Mouse (Mus musculus) ES-E14 (cell line): Measurements from ENCODE around the gene Add3. TPM values are rescaled to one million over a fixed set of nuclear protein-coding genes. Genes with fewer than 3 reads are reported as not detected.

Experiments
- DNase-seq: peaks from one replicate; pipeline ENCODE4 v3.0.0-alpha.2; 2013; ENCODE audit warnings: low read depth, low spot score
- H3K27ac ChIP-seq: 2 replicates; pipeline ENCODE4 v1.5.1; 2012; ENCODE audit warnings: low read depth, mild to moderate bottlenecking, low read length, moderate library complexity, mixed read lengths; ENCODE audit not compliant: poor library complexity, insufficient read depth, severe bottlenecking
- H3K36me3 ChIP-seq: 2 replicates; pipeline ENCODE4 v1.6.1; 2012; ENCODE audit warnings: mild to moderate bottlenecking, low read length, moderate library complexity, mixed read lengths; ENCODE audit not compliant: control insufficient read depth, poor library complexity, insufficient read depth, severe bottlenecking
- H3K4me1 ChIP-seq, 2 experiments: fragments of 150-350 bp in 1 of 2; sonication (generic) in 1 of 2; 2 replicates each; pipeline ENCODE4 v1.6.1; 2012; ENCODE audit warnings: low read length in 2 of 2, mild to moderate bottlenecking in 1 of 2, mixed read lengths in 1 of 2; ENCODE audit not compliant: control insufficient read depth in 2 of 2, insufficient read depth in 2 of 2, poor library complexity in 1 of 2
- H3K4me3 ChIP-seq, 2 experiments: fragments of 150-350 bp in 1 of 2; sonication (generic) in 1 of 2; 2 replicates each; pipeline ENCODE4 v1.5.1; 2012; ENCODE audit warnings: low read length in 2 of 2, low read depth in 1 of 2, mild to moderate bottlenecking in 1 of 2, mixed read lengths in 1 of 2; ENCODE audit not compliant: insufficient read depth in 1 of 2, poor library complexity in 1 of 2, severe bottlenecking in 1 of 2
- H3K9ac ChIP-seq: 2 replicates; pipeline ENCODE4 v1.6.1; 2012; ENCODE audit warnings: low read depth, mild to moderate bottlenecking, low read length, mixed read lengths; ENCODE audit not compliant: poor library complexity, insufficient read depth, severe bottlenecking
- H3K9me3 ChIP-seq: fragments of 150-350 bp; sonication (generic); 2 replicates; pipeline ENCODE4 v1.6.1; 2012; ENCODE audit warnings: low read depth, mild to moderate bottlenecking, low read length; ENCODE audit not compliant: control insufficient read depth, insufficient read depth
- CHD2 ChIP-seq: IDR thresholded peaks from 2 replicates; pipeline ENCODE4 v1.6.1; 2014; ENCODE audit warnings: mild to moderate bottlenecking, low read depth, low read length, inconsistent platforms
- HCFC1 ChIP-seq: IDR thresholded peaks from 2 replicates; pipeline ENCODE4 v1.6.1; 2012; ENCODE audit warnings: low read length, inconsistent platforms, borderline replicate concordance; ENCODE audit not compliant: insufficient read depth
- MAFK ChIP-seq: IDR thresholded peaks from 2 replicates; pipeline ENCODE4 v1.6.1; 2014; ENCODE audit warnings: mild to moderate bottlenecking, low read depth, low read length, inconsistent platforms; ENCODE audit not compliant: insufficient read depth
- ZC3H11A ChIP-seq: IDR thresholded peaks from 2 replicates; pipeline ENCODE4 v1.6.1; 2012; ENCODE audit warnings: low read depth, mild to moderate bottlenecking, inconsistent platforms, low read length, borderline replicate concordance
- ZNF384 ChIP-seq: IDR thresholded peaks from 2 replicates; pipeline ENCODE4 v1.6.1; 2012; ENCODE audit warnings: low read depth, low read length, inconsistent platforms
- in situ Hi-C, 2 experiments: fragments of 600-800 bp; cut with MboI; formaldehyde crosslinking; loops; one replicate each; pipeline ENCODE4 v1.15.1; 2025; ENCODE audit warnings: low sequenced_read_pairs in 2 of 2, inconsistent platforms in 1 of 2; ENCODE audit not compliant: unreplicated experiment in 2 of 2
- total RNA-seq: library from RNA; depleted of rRNA; stranded (reverse); fragments of 300-350 nt; gene quantifications from 2 replicates; pipeline ENCODE4 v1.2.3, GENCODE M21; 2012

Add3 gene
- total RNA-seq, 1 experiment = 8.5 TPM

DNA sequence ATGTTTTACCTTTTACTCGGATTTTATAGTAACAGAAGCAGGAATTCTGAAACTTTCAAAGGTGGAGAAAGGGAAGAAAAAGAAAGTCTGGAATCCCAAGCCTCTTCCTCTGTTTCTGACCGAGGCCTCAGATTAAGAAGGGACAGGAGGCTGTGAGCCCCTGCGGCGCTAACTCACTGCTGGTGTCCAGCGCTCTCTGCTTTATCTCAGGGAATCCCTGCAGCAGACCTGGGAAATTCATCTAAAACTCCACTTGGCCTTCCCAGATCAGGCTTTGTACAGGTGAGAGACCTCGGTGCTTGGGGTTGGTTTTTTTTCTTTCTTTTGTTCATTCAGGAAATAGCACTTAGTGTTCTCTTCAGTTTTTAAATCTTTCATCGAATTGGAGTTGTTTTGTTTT lies 19.1 kb downstream of the Add3 start:
- no peak overlapping the region for H3K27ac ChIP-seq
- in situ Hi-C loops = no loop called here
- H3K4me3 ChIP-seq = no peak overlapping the region

DNA sequence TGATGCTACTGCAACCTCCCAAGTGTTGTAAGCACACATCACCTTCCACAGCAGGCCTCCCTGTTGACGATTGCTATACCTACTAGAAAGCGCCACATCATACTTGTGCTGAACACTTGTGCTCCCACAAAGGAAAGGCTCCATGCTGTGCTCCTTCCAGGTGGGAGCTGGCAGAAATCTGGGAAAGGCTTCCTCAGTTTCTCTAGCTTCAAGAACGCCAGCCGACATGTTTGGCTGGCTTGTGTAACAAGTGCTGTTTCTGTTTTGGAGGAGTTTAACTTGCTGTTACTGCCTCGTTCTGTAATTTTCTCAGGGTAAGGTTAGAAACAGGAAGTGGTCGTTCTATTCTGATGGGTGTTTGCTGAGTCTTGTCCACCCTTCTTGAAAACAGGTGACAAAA lies 22.7 kb downstream of the Add3 start:
- no peaks in the 10 kb centered on the region for H3K9me3 ChIP-seq
- no peak overlapping the region for H3K4me3 ChIP-seq
- H3K27ac ChIP-seq = no peak overlapping the region
- no peak overlapping the region for H3K9ac ChIP-seq
- in situ Hi-C loops = no loop called here
- H3K36me3 ChIP-seq = no peaks in the 10 kb centered on the region
- no peak for DNase-seq
- H3K4me1 ChIP-seq = no peaks in the 10 kb centered on the region
- no peak for TF ChIP-seq ZC3H11A
- no peak for TF ChIP-seq MAFK
- no peak for TF ChIP-seq ZNF384
- TF ChIP-seq CHD2 = no peak
- no peak for TF ChIP-seq HCFC1

More for the DNA sequence above, 19.1 kb downstream of the Add3 start:
- no peak for TF ChIP-seq CHD2
- TF ChIP-seq ZNF384 = no peak
- no peak for TF ChIP-seq HCFC1
- TF ChIP-seq ZC3H11A = no peak
- TF ChIP-seq MAFK = no peak
- Histone ChIP-seq H3K9me3 (no peaks in the 10 kb centered on the region), H3K9ac (no peak overlapping the region), H3K4me1 (no peaks in the 10 kb centered on the region), H3K36me3 (no peaks in the 10 kb centered on the region)
- DNase-seq = no peak

DNA sequence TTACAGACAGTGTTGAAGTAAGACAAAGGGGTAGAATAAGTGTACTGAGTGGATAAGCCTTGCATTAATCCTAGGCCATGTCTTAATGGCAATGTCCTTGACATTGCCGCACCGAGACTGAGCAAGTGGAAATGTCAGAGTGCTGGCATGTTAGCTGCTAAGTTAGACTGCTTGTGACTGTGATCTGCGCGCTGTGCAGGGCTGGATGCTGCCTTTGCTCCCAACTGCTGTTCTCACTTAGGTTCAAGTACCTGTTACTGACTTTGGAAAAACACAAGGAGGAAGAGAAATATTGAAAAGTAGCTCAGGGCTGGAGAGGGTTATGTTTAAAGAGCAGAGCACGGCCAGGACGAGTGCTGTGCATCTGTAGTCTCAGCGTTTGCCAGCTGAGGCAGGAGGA lies 24.4 kb downstream of the Add3 start:
- H3K9me3 ChIP-seq = no peaks in the 10 kb centered on the region
- H3K27ac ChIP-seq = no peak overlapping the region
- in situ Hi-C loops = no loop called here
- H3K4me3 ChIP-seq = no peak overlapping the region
- H3K9ac ChIP-seq = no peak overlapping the region
- H3K4me1 ChIP-seq = no peaks in the 10 kb centered on the region
- TF ChIP-seq ZC3H11A = no peak
- TF ChIP-seq ZNF384 = no peak
- no peak for TF ChIP-seq HCFC1
- TF ChIP-seq MAFK = no peak
- TF ChIP-seq CHD2 = no peak
- H3K36me3 ChIP-seq = no peaks in the 10 kb centered on the region
- no peak for DNase-seq

DNA sequence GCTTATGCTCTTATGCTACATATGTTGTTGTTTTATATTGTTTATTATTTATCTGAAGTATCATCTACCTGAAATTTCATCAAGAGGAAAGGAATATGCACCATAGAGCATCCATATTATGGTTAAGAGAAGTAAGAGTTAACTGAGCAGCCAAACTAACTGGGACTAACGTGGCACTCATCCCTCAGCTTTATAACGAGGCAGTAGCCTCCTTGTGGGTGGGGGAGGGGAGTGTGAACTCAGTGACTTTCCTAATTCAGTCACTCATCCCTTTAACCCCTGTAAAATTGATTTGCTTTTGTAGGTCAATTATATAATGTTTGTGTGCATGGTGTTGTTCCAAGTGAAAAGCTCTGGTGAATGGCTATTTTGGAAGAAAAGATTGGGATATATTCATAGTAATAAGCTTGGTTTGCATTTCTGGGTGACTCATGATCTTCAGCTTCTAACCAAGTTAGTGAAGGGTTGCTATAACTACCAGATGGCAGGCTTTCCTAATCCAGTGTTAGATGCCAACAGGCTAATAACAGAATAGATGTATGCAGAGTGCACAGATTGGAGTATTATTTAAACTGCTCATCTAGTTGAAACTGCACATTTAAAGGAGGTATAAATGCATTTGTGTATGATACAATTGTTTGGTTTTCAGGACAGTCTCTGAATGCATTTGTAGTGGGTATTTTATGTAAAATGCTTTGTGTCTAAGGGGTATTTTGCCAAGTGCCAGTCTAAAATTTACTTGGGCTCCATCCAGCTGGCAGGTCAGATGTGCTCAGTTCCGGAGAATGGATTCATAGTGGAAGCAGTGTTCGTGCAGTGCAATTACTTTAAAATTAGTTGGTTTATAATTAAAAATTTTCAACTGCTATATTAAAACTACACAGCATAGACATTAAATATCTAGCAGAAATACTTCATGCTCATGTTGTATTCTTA lies 25.3 kb downstream of the Add3 start:
- no peaks in the 10 kb centered on the region for H3K4me1 ChIP-seq
- H3K36me3 ChIP-seq = no peaks in the 10 kb centered on the region
- no peaks in the 10 kb centered on the region for H3K9me3 ChIP-seq
- no peak for TF ChIP-seq ZNF384
- no peak for TF ChIP-seq MAFK
- no peak for TF ChIP-seq HCFC1
- no peak for TF ChIP-seq ZC3H11A
- TF ChIP-seq CHD2 = no peak
- H3K27ac ChIP-seq = no peak overlapping the region
- H3K9ac ChIP-seq = no peak overlapping the region
- DNase-seq = no peak
- H3K4me3 ChIP-seq = no peak overlapping the region
- in situ Hi-C loops = no loop called here

DNA sequence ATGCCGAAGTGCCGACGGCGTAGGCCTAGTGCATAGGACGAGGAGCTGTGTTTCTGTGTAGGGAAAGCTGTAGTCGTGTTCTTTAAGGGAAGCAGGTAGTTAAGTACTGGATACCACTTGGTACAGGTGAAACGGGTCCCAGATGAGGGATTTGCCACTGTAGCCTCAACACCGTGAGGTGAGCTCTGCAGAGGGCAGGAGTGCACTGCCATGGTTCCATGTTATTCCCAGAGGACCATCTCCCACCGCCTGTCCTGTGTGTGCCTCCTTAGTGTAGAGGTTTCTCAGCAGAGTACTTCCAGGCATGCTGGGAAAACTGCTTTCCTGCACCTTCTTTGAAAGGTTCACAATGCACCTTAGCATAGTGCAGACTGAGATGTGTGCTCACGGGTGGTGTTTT lies 26.1 kb downstream of the Add3 start:
- DNase-seq = no peak
- no peaks in the 10 kb centered on the region for H3K36me3 ChIP-seq
- H3K27ac ChIP-seq = no peak overlapping the region

More for the DNA sequence above, 26.1 kb downstream of the Add3 start:
- Histone ChIP-seq H3K9ac (no peak overlapping the region), H3K9me3 (no peaks in the 10 kb centered on the region), H3K4me3 (no peak overlapping the region), H3K4me1 (no peaks in the 10 kb centered on the region)
- TF ChIP-seq HCFC1 (no peak), MAFK (no peak), CHD2 (no peak), ZNF384 (no peak), ZC3H11A (no peak)
- in situ Hi-C loops = no loop called here
